Mouse (Mus musculus): ENCODE data around the gene Olfr924. TPM values are rescaled to one million over a fixed set of nuclear protein-coding genes. Genes with fewer than 3 reads are reported as not detected.

The Olfr924 gene
- not detected in 2 replicates for polyA plus RNA-seq (2015; fragmentation: Nextera tagmentation; extraction: Ambion mirVana)

- Histone ChIP-seq H3K4me3 (ENCODE audit: low read depth, low read length) (no peak within 1 kb of the TSS), H3K4me2 (replicated peaks; ENCODE audit: low read depth) (no peak within 1 kb of the TSS), H3K9ac (ENCODE audit: low read length) (no peak within 1 kb of the TSS), H3K27ac (replicated peaks) (no peak within 1 kb of the TSS), H3K9me3 (ENCODE audit: control insufficient read depth, low read length) (no peaks in the 10 kb centered on the region), H3K36me3 (ENCODE audit: control insufficient read depth, insufficient read depth, low read length) (no peaks in the 10 kb centered on the region), H3K27me3 (ENCODE audit: control insufficient read depth, insufficient read depth, low read length) (no peaks in the 10 kb centered on the region), H3K4me1 (replicated peaks; ENCODE audit: control insufficient read depth, insufficient read depth) (no peaks in the 10 kb centered on the region)
- DNase-seq (ENCODE audit: low spot score) (no peak), ATAC-seq (ENCODE audit: low FRiP score, low TSS enrichment) (no peak)
- no peak for TF ChIP-seq EP300 (optimal IDR thresholded peaks at IDR 0.05)
- no peak for TF ChIP-seq CTCF (IDR thresholded peaks at IDR 0.05; ENCODE audit: low read depth)
- WGBS: 85% methylated on average over 1 of the region's 1 CpGs
These were observed at the start of gene Olfr924 for GRCm38 (mm10) chr9:38844149-38844548. TSS of gene Olfr924 (plus strand) at chr9:38844449.

- Histone ChIP-seq H3K27me3 (ENCODE audit: control insufficient read depth, insufficient read depth, low read length) (no peaks in the 10 kb centered on the region), H3K9me3 (ENCODE audit: control insufficient read depth, low read length) (no peaks in the 10 kb centered on the region), H3K4me3 (ENCODE audit: low read depth, low read length) (no peak overlapping the region), H3K4me1 (replicated peaks; ENCODE audit: control insufficient read depth, insufficient read depth) (no peaks in the 10 kb centered on the region), H3K36me3 (ENCODE audit: control insufficient read depth, insufficient read depth, low read length) (no peaks in the 10 kb centered on the region), H3K9ac (ENCODE audit: low read length) (no peak overlapping the region), H3K27ac (replicated peaks) (no peak overlapping the region), H3K4me2 (replicated peaks; ENCODE audit: low read depth) (no peak overlapping the region)
- TF ChIP-seq EP300 (optimal IDR thresholded peaks at IDR 0.05) (no peak), CTCF (IDR thresholded peaks at IDR 0.05; ENCODE audit: low read depth) (peak; percentile 15; the same call in 1 of the 2 replicates)
- ATAC-seq (ENCODE audit: low FRiP score, low TSS enrichment) (no peak), DNase-seq (ENCODE audit: low spot score) (no peak)
These were observed 38.6 kb upstream of the Olfr924 start for GRCm38 (mm10) chr9:38805696-38806095.

- Histone ChIP-seq H3K36me3 (ENCODE audit: control insufficient read depth, insufficient read depth, low read length) (no peaks in the 10 kb centered on the region), H3K9me3 (ENCODE audit: control insufficient read depth, low read length) (no peaks in the 10 kb centered on the region), H3K4me3 (ENCODE audit: low read depth, low read length) (no peak within 1 kb of the TSS), H3K4me1 (replicated peaks; ENCODE audit: control insufficient read depth, insufficient read depth) (no peaks in the 10 kb centered on the region), H3K9ac (ENCODE audit: low read length) (no peak within 1 kb of the TSS), H3K4me2 (replicated peaks; ENCODE audit: low read depth) (no peak within 1 kb of the TSS), H3K27me3 (ENCODE audit: control insufficient read depth, insufficient read depth, low read length) (no peaks in the 10 kb centered on the region), H3K27ac (replicated peaks) (no peak within 1 kb of the TSS)
- ATAC-seq (ENCODE audit: low FRiP score, low TSS enrichment) (no peak), DNase-seq (ENCODE audit: low spot score) (no peak)
- WGBS: 55% methylated on average over 2 of the region's 2 CpGs
- TF ChIP-seq CTCF (IDR thresholded peaks at IDR 0.05; ENCODE audit: low read depth): no peak
- no peak for TF ChIP-seq EP300 (optimal IDR thresholded peaks at IDR 0.05)
These were observed 29.9 kb upstream of the Olfr924 start, which contains the start of gene Olfr922 for GRCm38 (mm10) chr9:38814314-38814713. TSS of gene Olfr922 (plus strand) at chr9:38814614.

GRCm38 (mm10) chr9:38815458-38815986, 28.7 kb upstream of the Olfr924 start:
- H3K4me2 ChIP-seq (replicated peaks; ENCODE audit: low read depth): no peak overlapping the region
- H3K36me3 ChIP-seq (ENCODE audit: control insufficient read depth, insufficient read depth, low read length): no peaks in the 10 kb centered on the region
- no peak overlapping the region for H3K9ac ChIP-seq (ENCODE audit: low read length)
- H3K9me3 ChIP-seq (ENCODE audit: control insufficient read depth, low read length): no peaks in the 10 kb centered on the region
- 81% methylated on average over 1 of the region's 1 CpGs for WGBS
- DNase-seq (ENCODE audit: low spot score) (no peak), ATAC-seq (ENCODE audit: low FRiP score, low TSS enrichment) (no peak)
- H3K27ac ChIP-seq (replicated peaks): no peak overlapping the region
- no peak overlapping the region for H3K4me3 ChIP-seq (ENCODE audit: low read depth, low read length)
- TF ChIP-seq CTCF (IDR thresholded peaks at IDR 0.05; ENCODE audit: low read depth) (no peak), EP300 (optimal IDR thresholded peaks at IDR 0.05) (no peak)
- no peaks in the 10 kb centered on the region for H3K4me1 ChIP-seq (replicated peaks; ENCODE audit: control insufficient read depth, insufficient read depth)
- H3K27me3 ChIP-seq (ENCODE audit: control insufficient read depth, insufficient read depth, low read length): no peaks in the 10 kb centered on the region

- DNase-seq (ENCODE audit: low spot score) (no peak), ATAC-seq (ENCODE audit: low FRiP score, low TSS enrichment) (no peak)
- no peak within 1 kb of the TSS for H3K4me3 ChIP-seq (ENCODE audit: low read depth, low read length)
- H3K27ac ChIP-seq (replicated peaks): no peak within 1 kb of the TSS
- no peaks in the 10 kb centered on the region for H3K9me3 ChIP-seq (ENCODE audit: control insufficient read depth, low read length)
- H3K27me3 ChIP-seq (ENCODE audit: control insufficient read depth, insufficient read depth, low read length): no peaks in the 10 kb centered on the region
- H3K36me3 ChIP-seq (ENCODE audit: control insufficient read depth, insufficient read depth, low read length): no peaks in the 10 kb centered on the region
- no peak within 1 kb of the TSS for H3K4me2 ChIP-seq (replicated peaks; ENCODE audit: low read depth)
- WGBS: 88% methylated on average over 1 of the region's 1 CpGs
- TF ChIP-seq EP300 (optimal IDR thresholded peaks at IDR 0.05): no peak
- TF ChIP-seq CTCF (IDR thresholded peaks at IDR 0.05; ENCODE audit: low read depth): no peak
- no peak within 1 kb of the TSS for H3K9ac ChIP-seq (ENCODE audit: low read length)
- H3K4me1 ChIP-seq (replicated peaks; ENCODE audit: control insufficient read depth, insufficient read depth): no peaks in the 10 kb centered on the region
These were observed 18.0 kb upstream of the Olfr924 start, which contains the start of gene Olfr923 for GRCm38 (mm10) chr9:38826245-38826644. TSS of gene Olfr923 (plus strand) at chr9:38826545.

- DNase-seq (ENCODE audit: low spot score) (no peak), ATAC-seq (ENCODE audit: low FRiP score, low TSS enrichment) (no peak)
- Histone ChIP-seq H3K27ac (replicated peaks) (no peak overlapping the region), H3K4me1 (replicated peaks; ENCODE audit: control insufficient read depth, insufficient read depth) (no peaks in the 10 kb centered on the region), H3K4me2 (replicated peaks; ENCODE audit: low read depth) (no peak overlapping the region), H3K27me3 (ENCODE audit: control insufficient read depth, insufficient read depth, low read length) (no peaks in the 10 kb centered on the region), H3K9ac (ENCODE audit: low read length) (no peak overlapping the region), H3K36me3 (ENCODE audit: control insufficient read depth, insufficient read depth, low read length) (no peaks in the 10 kb centered on the region), H3K9me3 (ENCODE audit: control insufficient read depth, low read length) (no peaks in the 10 kb centered on the region), H3K4me3 (ENCODE audit: low read depth, low read length) (no peak overlapping the region)
- WGBS: 67% methylated on average over 2 of the region's 2 CpGs
- TF ChIP-seq CTCF (IDR thresholded peaks at IDR 0.05; ENCODE audit: low read depth) (no peak), EP300 (optimal IDR thresholded peaks at IDR 0.05) (no peak)
These were observed 11.2 kb upstream of the Olfr924 start for GRCm38 (mm10) chr9:38833027-38833426.
